Mouse (Mus musculus) brain, embryonic 14.5 days (tissue): ENCODE data around the gene Svbp.
A peak's percentile ranks its signal among the peaks of the same experiment; 100 is the strongest.

Experiments
- CTCF ChIP-seq: fragments of 200-500 bp; IDR thresholded peaks from 2 replicates; pipeline ENCODE4 v1.5.1; 2012; ENCODE audit warnings: inconsistent platforms, mild to moderate bottlenecking, moderate library complexity, borderline replicate concordance; ENCODE audit not compliant: insufficient read depth, insufficient read length; ENCODE audit errors: extremely low read depth
- POLR2A ChIP-seq: fragments of 200-500 bp; IDR thresholded peaks from 2 replicates; pipeline ENCODE4 v1.6.1; 2012; ENCODE audit warnings: mild to moderate bottlenecking, inconsistent platforms, borderline replicate concordance; ENCODE audit not compliant: poor library complexity, insufficient read depth, insufficient read length, severe bottlenecking; ENCODE audit errors: extremely low read depth

DNA sequence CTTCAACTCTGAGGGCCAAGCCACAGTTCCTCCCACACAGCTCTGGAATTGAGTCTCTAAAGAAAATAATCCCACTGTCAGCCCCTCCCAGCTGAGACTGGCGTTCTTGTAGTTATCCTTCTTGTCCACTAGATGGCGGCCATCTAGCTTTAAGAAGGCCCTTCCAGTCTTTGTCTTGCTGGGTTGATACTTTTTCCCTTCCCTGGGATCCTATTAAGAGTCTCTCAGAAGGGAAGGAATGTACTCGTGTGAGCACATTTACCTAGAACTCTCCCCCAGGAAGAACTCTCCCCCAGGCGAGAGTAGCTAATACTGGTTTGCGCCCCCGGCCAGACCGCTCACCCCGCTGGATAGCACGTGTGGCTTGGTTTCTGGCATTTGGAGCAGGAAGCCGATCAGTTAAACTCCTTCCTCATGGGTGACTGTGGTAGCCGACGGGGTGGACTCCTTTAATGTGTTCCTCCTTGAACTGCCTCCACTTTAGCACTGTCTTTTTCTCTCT is 44.1 kb downstream of the Svbp start:
- TF ChIP-seq CTCF (peak; percentile 85; the same call in 1 of the 2 replicates), POLR2A (no peak)
